Mouse (Mus musculus) adrenal gland, postnatal 36 days (tissue): ENCODE measurements around the gene Dnajc5g. TPM values are rescaled to one million over a fixed set of nuclear protein-coding genes. Genes with fewer than 3 reads are reported as not detected.

Experiments used
- DNase-seq, 2 experiments: peaks; one replicate each; pipeline ENCODE4 v3.0.0; 2021; ENCODE audit warnings: mixed read lengths in 1 of 2
- long read RNA-seq, 2 experiments: library from polyadenylated mRNA; stranded (forward); transcript quantifications; one replicate each; pipeline ENCODE4 v2.0.0; 2021; ENCODE audit warnings: borderline sequencing depth in 2 of 2
- total RNA-seq, 2 experiments: library from RNA; stranded (reverse); gene quantifications; 2 replicates each; pipeline ENCODE4 v1.2.3; 2021

The Dnajc5g gene
- not detected for total RNA-seq
- long read RNA-seq, experiment 1: 0 reads
- long read RNA-seq, experiment 2: 0 reads

GRCm38 (mm10) chr5:31105814-31106335, at the start of gene Dnajc5g:
Dnajc5g (plus strand) TSS chr5:31106285.
- DNase-seq: no peak

GRCm38 (mm10) chr5:31069810-31070209, 36.3 kb upstream of the Dnajc5g start:
- DNase-seq: no peak

DNA sequence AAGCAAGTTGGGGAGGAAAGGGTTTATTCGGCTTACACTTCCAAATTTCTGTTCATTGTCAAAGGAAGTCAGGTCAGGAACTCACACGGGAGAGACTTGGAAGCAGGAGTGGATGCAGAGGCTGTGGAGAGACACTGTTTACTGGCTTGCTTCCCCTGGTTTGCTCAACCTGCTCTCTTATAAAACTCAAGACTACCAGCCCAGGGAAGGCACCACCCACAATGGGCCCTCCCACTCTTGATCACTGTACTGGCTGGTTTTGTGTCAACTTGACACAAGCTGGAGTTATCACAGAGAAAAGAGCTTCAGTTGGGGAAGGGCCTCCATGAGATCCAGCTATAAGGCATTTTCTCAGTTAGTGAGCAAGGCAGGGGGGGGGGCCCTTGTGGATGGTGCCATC, 35.0 kb upstream of the Dnajc5g start:
- DNase-seq: no peak

DNA sequence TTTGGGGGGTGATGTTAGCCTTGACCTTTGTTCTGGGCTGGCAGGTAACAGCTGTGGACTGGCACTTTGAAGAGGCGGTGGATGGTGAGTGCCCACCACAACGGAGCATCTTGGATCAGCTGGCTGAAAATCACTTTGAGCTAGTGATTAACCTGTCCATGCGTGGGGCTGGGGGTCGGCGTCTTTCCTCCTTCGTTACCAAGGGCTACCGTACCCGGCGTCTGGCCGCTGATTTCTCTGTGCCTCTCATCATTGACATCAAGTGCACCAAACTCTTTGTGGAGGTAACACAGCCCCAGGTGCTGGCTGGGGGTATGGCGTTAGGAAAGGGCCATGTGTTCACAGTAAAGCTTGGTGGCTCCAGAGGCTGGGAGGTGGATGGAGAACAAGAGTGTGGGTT, 34.3 kb upstream of the Dnajc5g start:
- no peak for DNase-seq

DNA sequence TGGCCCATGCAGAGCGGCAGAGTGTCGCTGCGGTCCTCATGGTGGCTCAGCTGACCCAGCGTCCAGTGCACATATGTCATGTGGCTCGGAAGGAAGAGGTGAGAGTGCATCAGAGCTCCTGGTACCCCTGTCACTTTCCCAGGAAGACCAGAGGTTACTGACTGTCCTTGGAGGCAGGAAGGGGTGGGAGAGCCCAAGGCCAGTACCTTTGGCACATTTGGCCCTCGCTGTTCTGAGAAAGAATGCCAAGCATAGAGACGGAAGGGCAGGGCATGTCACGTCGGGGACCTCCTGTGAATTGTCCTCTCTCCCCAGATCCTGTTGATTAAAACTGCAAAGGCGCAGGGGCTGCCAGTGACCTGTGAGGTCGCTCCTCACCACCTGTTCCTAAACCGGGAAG, 32.9 kb upstream of the Dnajc5g start:
- DNase-seq: peak in 1 of 2 experiments; percentile 31

- peak; percentile 67 to 76 for DNase-seq
Observed at GRCm38 (mm10) chr5:31076346-31076745, 29.7 kb upstream of the Dnajc5g start.

DNA sequence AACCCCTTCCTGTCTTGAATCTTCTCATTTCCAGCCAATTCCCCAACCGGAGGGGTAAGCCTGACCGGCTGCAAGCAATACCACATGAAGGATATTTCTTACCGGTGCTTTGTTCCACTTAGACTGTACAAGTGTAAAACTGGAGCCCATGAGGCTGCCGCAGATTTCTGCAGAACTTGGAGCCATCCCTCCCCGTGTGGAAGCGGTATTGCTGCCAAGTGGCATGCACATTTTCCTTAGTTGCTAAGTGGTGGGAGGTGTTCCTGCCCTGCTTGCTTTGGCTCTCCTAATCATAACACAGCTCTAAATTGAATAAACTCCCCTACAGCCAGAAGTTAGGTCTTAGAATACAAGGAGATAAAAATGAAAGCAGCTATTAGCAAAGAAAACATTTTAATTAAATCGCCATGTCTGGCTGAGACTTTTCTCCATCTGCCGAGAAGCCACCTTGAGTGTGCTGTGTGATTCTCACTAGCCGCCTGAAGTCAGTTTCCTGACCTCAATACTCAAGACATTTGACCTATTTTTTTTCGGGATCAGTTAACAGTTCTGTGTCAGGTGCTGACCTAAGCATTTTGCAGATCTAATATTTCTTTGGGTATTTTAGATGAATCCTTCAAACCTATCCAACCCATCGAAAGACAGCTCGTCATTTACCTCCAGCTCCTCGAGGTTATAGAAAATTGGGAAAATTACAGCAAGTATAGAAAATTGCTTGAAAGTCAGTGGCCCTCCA, 25.9 kb upstream of the Dnajc5g start:
- no peak for DNase-seq

GRCm38 (mm10) chr5:31080795-31081164, 25.3 kb upstream of the Dnajc5g start:
- DNase-seq: no peak

DNA sequence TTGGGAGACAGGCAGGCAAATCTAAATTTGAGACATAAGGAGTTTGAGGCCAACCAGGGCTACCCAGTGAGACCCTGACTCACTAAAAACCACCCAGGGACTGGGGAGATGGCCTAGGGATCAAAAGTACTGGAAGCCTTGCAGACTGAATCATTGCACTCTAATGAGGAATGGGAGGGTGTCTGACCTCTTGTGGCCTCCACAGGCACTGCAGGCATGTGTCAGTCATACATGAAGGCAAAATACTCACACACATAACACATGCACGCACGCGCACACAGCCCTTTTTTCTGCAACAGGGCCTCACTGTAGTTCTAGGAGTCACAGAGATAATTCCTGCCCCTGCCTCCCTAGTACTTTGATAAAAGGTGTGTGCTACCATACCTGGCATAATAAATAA, 24.7 kb upstream of the Dnajc5g start:
- DNase-seq: peak; percentile 53 to 65

- DNase-seq: peak; percentile 67 to 80
Observed at GRCm38 (mm10) chr5:31082355-31082754, 23.7 kb upstream of the Dnajc5g start.

GRCm38 (mm10) chr5:31082935-31083625, 23.0 kb upstream of the Dnajc5g start:
- peak in 1 of 2 experiments; percentile 32 for DNase-seq

GRCm38 (mm10) chr5:31083949-31084348, 22.1 kb upstream of the Dnajc5g start:
- no peak for DNase-seq

DNA sequence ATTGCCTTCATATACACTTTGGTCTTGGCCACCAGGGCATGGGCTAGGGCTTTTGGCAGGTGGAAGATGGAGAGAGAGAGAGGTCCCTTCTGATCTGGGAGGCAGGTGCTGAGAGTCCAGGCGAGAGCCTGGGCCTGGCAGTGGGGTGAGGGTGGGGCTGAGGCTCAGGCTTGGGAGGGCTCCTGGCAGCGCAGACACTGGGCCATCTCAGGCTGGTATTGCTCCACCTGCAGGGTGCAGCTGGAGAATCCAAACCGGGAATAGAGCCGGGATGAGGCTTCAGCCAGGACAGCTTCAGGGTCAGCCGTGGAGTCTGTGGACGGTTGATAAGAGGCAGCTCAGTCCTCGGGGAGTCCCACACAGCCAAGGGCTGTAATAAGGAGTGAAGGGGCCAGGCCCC, 19.5 kb upstream of the Dnajc5g start:
- no peak for DNase-seq

DNA sequence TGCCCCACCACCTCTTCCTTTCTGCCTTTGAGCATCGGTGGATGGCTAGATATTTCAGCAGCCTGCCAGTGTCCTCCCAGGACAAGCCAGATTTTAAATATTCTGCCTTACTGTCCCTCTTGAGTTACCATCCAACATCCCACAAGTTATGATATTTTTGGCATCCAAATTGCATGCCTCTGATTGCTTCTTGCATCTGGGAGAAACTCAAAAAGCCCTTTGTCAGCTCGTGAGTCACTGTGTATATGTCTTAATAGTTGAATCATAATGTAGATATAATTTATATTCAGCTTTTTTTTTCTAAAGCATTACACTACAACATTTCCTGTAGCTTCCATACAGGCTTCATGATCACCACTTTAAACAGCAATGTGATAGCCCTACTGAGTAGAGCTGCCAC, 19.0 kb upstream of the Dnajc5g start:
- no peak for DNase-seq

DNA sequence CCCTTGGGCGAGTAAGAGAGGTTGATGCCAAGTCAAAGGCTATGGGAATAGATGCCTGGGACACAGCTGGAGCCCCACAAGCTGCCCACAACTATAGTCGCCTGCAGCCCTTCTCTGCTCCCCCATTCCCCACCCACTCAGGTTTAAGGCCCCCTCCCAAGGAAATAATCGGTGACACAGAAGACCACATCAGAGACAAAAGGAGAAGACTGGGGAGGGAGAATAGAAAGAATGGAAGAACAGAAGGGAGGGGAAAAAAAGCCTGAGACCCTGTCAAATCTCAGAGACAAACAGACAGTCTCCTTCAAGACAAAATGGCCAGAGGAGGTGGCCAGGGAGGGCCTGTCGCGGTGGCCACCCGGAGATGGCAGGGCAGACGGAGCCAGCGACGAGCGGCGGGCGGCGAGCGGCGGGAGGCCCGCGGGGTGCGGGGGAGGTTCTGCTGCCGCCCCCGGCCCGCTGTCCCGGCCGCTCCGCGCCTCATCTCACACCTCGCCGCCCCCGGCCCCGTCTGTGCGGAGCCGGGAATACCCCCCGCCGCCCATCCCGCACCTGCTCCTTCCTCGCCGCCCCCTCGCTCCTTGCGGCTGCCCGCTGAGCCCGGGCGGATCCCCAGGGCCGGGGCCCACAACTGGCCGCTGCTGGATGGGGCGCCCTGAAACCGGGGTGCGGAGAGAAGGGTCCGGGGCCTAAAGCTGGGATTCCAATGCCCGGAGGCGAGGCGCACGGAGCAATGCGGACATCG, 13.7 kb upstream of the Dnajc5g start:
- no peak for DNase-seq

DNA sequence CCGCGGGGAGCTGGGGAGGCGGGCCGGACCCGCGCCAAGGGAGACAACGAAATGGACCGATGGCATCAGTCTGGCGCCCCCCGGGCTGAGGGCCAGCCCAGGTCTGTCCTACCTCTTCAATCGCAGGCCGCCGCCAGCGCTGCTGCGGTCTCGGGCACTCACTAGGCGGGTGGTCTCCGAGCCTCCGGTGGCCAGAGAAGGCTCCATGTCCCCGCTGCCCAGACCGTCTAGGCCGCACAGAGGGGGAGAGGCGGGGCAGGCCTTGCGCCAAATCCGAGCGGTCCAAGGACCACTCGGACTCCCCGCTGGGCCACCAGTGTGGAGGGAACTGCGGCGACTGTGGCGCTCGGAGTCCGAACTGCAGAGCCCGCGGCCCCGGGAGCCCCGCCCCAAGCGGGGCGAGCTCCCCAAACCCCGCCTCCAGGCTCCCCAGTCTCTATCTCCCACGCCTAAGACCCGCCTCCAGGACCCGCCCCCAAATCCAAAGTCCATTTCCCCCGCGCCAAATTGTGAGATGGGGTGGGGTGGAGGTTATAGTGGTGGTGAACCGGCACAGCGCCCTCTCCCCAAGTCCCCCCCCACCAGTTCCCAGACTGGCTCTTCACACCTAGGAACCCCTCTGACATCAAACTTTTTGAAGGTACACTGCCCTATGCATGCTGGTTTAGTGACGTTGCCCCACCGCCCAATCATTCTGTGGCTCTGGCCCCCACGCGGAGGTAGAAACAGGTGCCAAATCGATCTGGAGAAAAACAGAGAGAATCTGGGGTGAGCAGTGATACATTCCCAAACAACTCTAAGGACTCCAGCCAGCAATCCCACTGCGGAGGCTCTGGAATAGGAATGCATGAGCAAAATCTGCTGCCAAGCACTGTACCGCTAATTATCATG, 12.7 kb upstream of the Dnajc5g start:
- DNase-seq: peak; percentile 59 to 70

- no peak for DNase-seq
Observed at GRCm38 (mm10) chr5:31094100-31094798, 11.8 kb upstream of the Dnajc5g start.

GRCm38 (mm10) chr5:31094799-31095691, 11.0 kb upstream of the Dnajc5g start:
- DNase-seq: peak; percentile 54 to 65

DNA sequence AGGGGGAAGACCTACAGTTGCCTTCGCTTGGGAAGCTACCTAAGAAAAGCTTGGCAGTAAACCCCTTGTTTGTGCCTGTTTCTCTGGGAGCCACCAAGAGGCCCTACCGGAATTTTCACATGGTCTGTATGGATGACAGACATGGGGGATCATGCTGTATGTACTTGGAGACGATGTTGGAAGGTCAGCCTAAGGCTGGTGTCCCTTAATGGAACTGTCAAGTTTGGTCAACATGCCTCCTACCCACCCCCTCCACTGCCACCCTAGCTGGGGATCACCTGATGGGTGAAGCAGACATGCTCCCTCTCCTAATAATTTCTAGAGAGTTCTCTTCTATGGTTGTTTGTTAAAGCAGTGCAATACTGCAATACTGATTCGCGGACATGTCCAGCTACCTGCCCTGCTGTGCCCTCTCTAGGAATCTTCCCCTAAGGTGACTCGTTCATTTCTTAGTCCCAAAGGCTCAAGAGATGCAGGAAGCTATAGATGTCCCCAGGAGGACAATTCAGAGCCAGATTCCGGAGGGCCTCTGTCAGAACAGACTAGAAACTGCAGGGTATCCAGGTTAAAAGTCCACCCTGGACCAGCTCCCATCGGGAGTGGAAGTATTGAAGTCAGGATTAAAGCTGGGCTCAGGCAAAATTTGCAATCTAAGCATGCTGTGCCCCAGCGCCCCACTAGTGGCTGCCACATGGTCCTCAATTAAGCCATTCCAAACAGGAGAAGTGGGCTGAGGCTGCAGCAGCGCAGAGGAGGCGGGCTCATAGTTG, 10.2 kb upstream of the Dnajc5g start:
- no peak for DNase-seq
